Mouse (Mus musculus): ENCODE measurements around the gene Muc1.

Gene Muc1

GRCm38 (mm10) chr3:89277281-89278021 lies 48.6 kb downstream of the Muc1 start:
- no peak for DNase-seq

GRCm38 (mm10) chr3:89278107-89278506 lies 49.2 kb downstream of the Muc1 start:
- DNase-seq, result peak; percentile 18

- DNase-seq, result no peak
Observed at GRCm38 (mm10) chr3:89278643-89279042, 49.8 kb downstream of the Muc1 start.

GRCm38 (mm10) chr3:89279153-89279890 lies 50.5 kb downstream of the Muc1 start:
- peak; percentile 73 for DNase-seq

GRCm38 (mm10) chr3:89280050-89280605 lies 51.3 kb downstream of the Muc1 start:
- no peak for DNase-seq

- peak; percentile 36 for DNase-seq
Observed at GRCm38 (mm10) chr3:89280606-89281511, 52.0 kb downstream of the Muc1 start, which contains the start of gene Efna1. Gene Efna1 (minus strand): TSS chr3:89281142.

- DNase-seq, result peak; percentile 76
Observed at GRCm38 (mm10) chr3:89281579-89282290, 52.9 kb downstream of the Muc1 start.

- DNase-seq, result no peak
Observed at GRCm38 (mm10) chr3:89282291-89282643, 53.4 kb downstream of the Muc1 start.
